In the genomic region with DNA sequence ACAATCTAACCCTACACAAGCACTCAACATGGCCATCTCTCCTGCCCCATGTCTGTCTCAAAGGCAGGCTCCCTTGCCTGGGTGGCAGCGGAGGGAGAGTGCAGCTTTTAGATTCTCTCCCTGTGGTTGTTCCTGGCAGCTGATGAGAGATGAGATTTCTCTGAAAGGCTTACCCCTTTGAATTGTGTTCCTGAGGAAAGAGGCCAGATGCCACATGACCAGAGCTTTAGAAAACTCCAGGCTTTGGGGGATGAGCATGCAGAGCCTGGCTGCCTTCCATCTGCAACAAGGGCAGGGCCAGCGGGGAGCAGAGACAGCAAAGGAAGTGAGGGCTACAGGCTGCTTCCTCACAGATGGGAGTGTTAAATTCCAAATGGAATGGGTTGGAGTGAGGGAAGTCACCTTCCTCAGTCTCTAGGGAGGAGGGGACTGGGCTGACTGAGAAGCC, we compare ENCODE assay signal across 9 mouse cellular contexts. TPM values are rescaled to one million over a fixed set of nuclear protein-coding genes. Genes with fewer than 3 reads are reported as not detected.
DNase-seq lines count a peak whose midpoint lies in the region; ATAC-seq and TF ChIP-seq lines count a peak whose summit lies in the region.
"Had no signal": no experiment of that assay in that cellular context is flagged by ENCODE, and none has a peak within 500 bp of the region (broad histone marks: within the 10 kb centered on the region; RNA-seq: fewer than 3 reads in every experiment).

No protein-coding gene starts in this region.

- ATAC-seq in kidney, embryonic 15.5 days (replicated peaks; ENCODE audit: low FRiP score), result peak; percentile 66
- ATAC-seq in kidney, embryonic 14.5 days (ENCODE audit: low FRiP score, low TSS enrichment), result no peak
- peak; percentile 87 for ATAC-seq in neural tube, embryonic 13.5 days (ENCODE audit: low read depth)

- no peak for TF ChIP-seq CTCF in layer of hippocampus, adult 2 months (conservative IDR thresholded peaks at IDR 0.05)

- DNase-seq in cerebellum, adult 11-12 months, result peak; percentile 97
- peak; percentile 67 to 78 for DNase-seq in frontal cortex, postnatal 36 days (ENCODE audit: low spot score in 2 of 2)
- DNase-seq in layer of hippocampus, adult 2 months (ENCODE audit: low spot score in 2 of 2), result peak; percentile 68 to 75
- DNase-seq in ovary, postnatal 14 days (ENCODE audit: low spot score), result no peak
- no peak for DNase-seq in spleen, adult 18-20 months

- no peak overlapping the region for H3K4me2 ChIP-seq in kidney, embryonic 15.5 days
- no peak overlapping the region for H3K4me2 ChIP-seq in kidney, embryonic 14.5 days (replicated peaks; ENCODE audit: low read depth, low read length)
- H3K4me2 ChIP-seq in neural tube, embryonic 13.5 days, result no peak overlapping the region

- H3K9me3 ChIP-seq in kidney, embryonic 15.5 days (replicated peaks), result no peaks in the 10 kb centered on the region
- no peaks in the 10 kb centered on the region for H3K9me3 ChIP-seq in kidney, embryonic 14.5 days (ENCODE audit: control insufficient read depth, low read length)
- no peaks in the 10 kb centered on the region for H3K9me3 ChIP-seq in neural tube, embryonic 13.5 days

- H3K4me3 ChIP-seq in kidney, embryonic 15.5 days (replicated peaks), result no peak overlapping the region
- H3K4me3 ChIP-seq in kidney, embryonic 14.5 days (ENCODE audit: low read length), result no peak overlapping the region
- no peak overlapping the region for H3K4me3 ChIP-seq in layer of hippocampus, adult 2 months
- no peak overlapping the region for H3K4me3 ChIP-seq in neural tube, embryonic 13.5 days

- H3K4me1 ChIP-seq in kidney, embryonic 15.5 days, result peaks cover 11% of the 10 kb centered on the region; the same call in 1 of the 2 replicates
- peaks cover 3% of the 10 kb centered on the region; the same call in 1 of the 2 replicates for H3K4me1 ChIP-seq in kidney, embryonic 14.5 days (ENCODE audit: control insufficient read depth, insufficient read depth, low read length)
- peaks cover 40% of the 10 kb centered on the region for H3K4me1 ChIP-seq in neural tube, embryonic 13.5 days (replicated peaks)

- WGBS in kidney, embryonic 15.5 days, result 47% methylated on average over 2 of the region's 2 CpGs
- 56% methylated on average over 2 of the region's 2 CpGs for WGBS in kidney, embryonic 14.5 days
- WGBS in neural tube, embryonic 13.5 days, result 24% methylated on average over 2 of the region's 2 CpGs

- H3K27me3 ChIP-seq in kidney, embryonic 15.5 days, result no peaks in the 10 kb centered on the region
- no peaks in the 10 kb centered on the region for H3K27me3 ChIP-seq in kidney, embryonic 14.5 days (ENCODE audit: control insufficient read depth, insufficient read depth, low read length)
- no peaks in the 10 kb centered on the region for H3K27me3 ChIP-seq in neural tube, embryonic 13.5 days

- no peak overlapping the region for H3K9ac ChIP-seq in kidney, embryonic 15.5 days
- no peak overlapping the region for H3K9ac ChIP-seq in kidney, embryonic 14.5 days (ENCODE audit: low read depth, low read length)
- no peak overlapping the region for H3K9ac ChIP-seq in neural tube, embryonic 13.5 days
- H3K9ac ChIP-seq: liver, embryonic 14.5 days had no signal

- no peaks in the 10 kb centered on the region for H3K36me3 ChIP-seq in kidney, embryonic 15.5 days
- H3K36me3 ChIP-seq in kidney, embryonic 14.5 days (ENCODE audit: control insufficient read depth, insufficient read depth, low read length), result no peaks in the 10 kb centered on the region
- H3K36me3 ChIP-seq in neural tube, embryonic 13.5 days, result no peaks in the 10 kb centered on the region

- 0 out of 2 replicates have a peak overlapping the region, but pooled peaks have one; percentile 51 for H3K27ac ChIP-seq in kidney, embryonic 15.5 days
- H3K27ac ChIP-seq in kidney, embryonic 14.5 days (ENCODE audit: low read depth, low read length), result no peak overlapping the region
- H3K27ac ChIP-seq in layer of hippocampus, adult 2 months, result peak overlapping the region; percentile 79
- H3K27ac ChIP-seq in neural tube, embryonic 13.5 days (replicated peaks), result peak overlapping the region; percentile 54
- H3K27ac ChIP-seq: liver, embryonic 14.5 days had no signal

RNA-seq across cellular contexts. Expression of a gene that starts 26.7 kb away (rescaled TPM):
- 6.7 and 8.0 TPM in 2 replicates for polyA plus RNA-seq in kidney, embryonic 15.5 days (2015; fragmentation: Nextera tagmentation; extraction: Ambion mirVana)
- polyA plus RNA-seq in kidney, embryonic 14.5 days (2014; fragmentation: Nextera tagmentation; extraction: Ambion mirVana), result 6.7 and 7.5 TPM in 2 replicates
- total RNA-seq in layer of hippocampus, adult 2 months (2021), result 100 to 1,000 TPM; 413 to 426 TPM
- 229 and 241 TPM in 2 replicates for polyA plus RNA-seq in neural tube, embryonic 13.5 days (2015; fragmentation: Nextera tagmentation; extraction: Ambion mirVana)

Comparison
In these comparisons a context has a peak if more than half of its experiments do, and no peak if none do; other contexts are left out.
1. DNase-seq: peak in cerebellum, adult 11-12 months (single experiment), frontal cortex, postnatal 36 days (2 of 2) and layer of hippocampus, adult 2 months (2 of 2); none in ovary, postnatal 14 days (single experiment) and spleen, adult 18-20 months (0 of 2).
2. RNA of a gene that starts 26.7 kb away (polyA plus RNA-seq): 229 to 241 TPM in neural tube, embryonic 13.5 days; 6.7 to 7.5 TPM in kidney, embryonic 14.5 days and 6.7 to 8.0 TPM in kidney, embryonic 15.5 days; every median in the first group is over 10 times any median in the second.